Mouse (Mus musculus): ENCODE measurements at regions not wholly inside any gene's neighbourhood (a gene's known extent, or its start where the extent isn't known, plus 50 kb on each side); places are given as distances from the start of the nearest gene placed in this dataset.

DNA sequence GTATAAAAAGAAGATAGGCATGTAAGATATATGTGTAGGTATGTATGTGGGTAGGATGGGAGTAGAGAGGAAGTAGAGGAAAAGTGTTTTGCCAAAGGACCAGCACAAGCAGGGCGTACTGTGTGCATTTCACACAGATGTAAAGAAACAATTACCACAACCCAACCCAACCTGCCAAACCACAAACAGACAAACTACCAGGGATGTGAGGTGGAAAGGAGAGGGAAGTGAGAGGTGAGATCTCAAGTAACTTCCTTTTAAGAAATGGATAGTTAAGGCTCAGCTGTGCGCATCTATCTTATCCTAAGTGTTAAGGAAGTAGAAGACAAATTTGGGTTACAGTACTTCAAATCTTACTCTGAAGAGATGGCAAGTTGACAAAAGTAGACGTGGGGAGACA is 322.4 kb downstream of the Rnd3 start:
- no peak overlapping the region for H3K4me3 ChIP-seq (ENCODE audit: insufficient read depth, low read length)
- TF ChIP-seq POLR2A (IDR thresholded peaks at IDR 0.05; ENCODE audit: low read depth, low read length) (no peak), CTCF (IDR thresholded peaks at IDR 0.05; ENCODE audit: borderline replicate concordance, insufficient read depth, low read length) (no peak)
- H3K4me1 ChIP-seq (ENCODE audit: control insufficient read depth, insufficient read depth, low read length): peaks cover 12% of the 10 kb centered on the region
- no peak overlapping the region for H3K27ac ChIP-seq (ENCODE audit: insufficient read depth, low read length)

GRCm38 (mm10) chr2:50825626-50826025 is 323.3 kb downstream of the Rnd3 start:
- Histone ChIP-seq H3K27ac (ENCODE audit: insufficient read depth, low read length) (peak overlapping the region; percentile 30), H3K4me3 (ENCODE audit: insufficient read depth, low read length) (no peak overlapping the region), H3K4me1 (ENCODE audit: control insufficient read depth, insufficient read depth, low read length) (peaks cover 12% of the 10 kb centered on the region)
- no peak for TF ChIP-seq POLR2A (IDR thresholded peaks at IDR 0.05; ENCODE audit: low read depth, low read length)
- no peak for TF ChIP-seq CTCF (IDR thresholded peaks at IDR 0.05; ENCODE audit: borderline replicate concordance, insufficient read depth, low read length)

DNA sequence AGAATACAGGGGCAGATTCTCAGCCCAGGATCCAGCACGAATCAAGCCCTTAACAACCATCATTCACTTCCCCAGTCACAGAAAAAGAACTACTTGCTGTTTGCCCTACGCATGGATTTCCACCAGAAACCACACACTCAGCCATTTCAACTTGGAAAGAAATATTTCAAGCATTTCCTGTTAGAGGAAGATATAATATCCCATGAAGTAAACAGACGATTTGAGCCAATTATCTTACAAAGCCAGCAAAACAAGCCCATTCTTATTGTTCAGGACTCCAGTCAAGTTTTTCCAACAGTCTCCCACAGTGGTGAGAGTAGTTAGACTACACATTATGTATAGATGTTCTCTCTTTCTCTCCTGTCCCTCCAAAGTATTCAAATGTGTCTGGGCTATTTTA is 324.1 kb downstream of the Rnd3 start:
- no peak overlapping the region for H3K4me3 ChIP-seq (ENCODE audit: insufficient read depth, low read length)
- H3K27ac ChIP-seq (ENCODE audit: insufficient read depth, low read length): peak overlapping the region; percentile 77
- TF ChIP-seq POLR2A (IDR thresholded peaks at IDR 0.05; ENCODE audit: low read depth, low read length): no peak
- TF ChIP-seq CTCF (IDR thresholded peaks at IDR 0.05; ENCODE audit: borderline replicate concordance, insufficient read depth, low read length): no peak
- peaks cover 12% of the 10 kb centered on the region for H3K4me1 ChIP-seq (ENCODE audit: control insufficient read depth, insufficient read depth, low read length)

- Histone ChIP-seq H3K4me1 (ENCODE audit: control insufficient read depth, insufficient read depth, low read length) (peaks cover 12% of the 10 kb centered on the region), H3K27ac (ENCODE audit: insufficient read depth, low read length) (no peak overlapping the region), H3K4me3 (ENCODE audit: insufficient read depth, low read length) (no peak overlapping the region)
- TF ChIP-seq POLR2A (IDR thresholded peaks at IDR 0.05; ENCODE audit: low read depth, low read length): no peak
- TF ChIP-seq CTCF (IDR thresholded peaks at IDR 0.05; ENCODE audit: borderline replicate concordance, insufficient read depth, low read length): no peak
Observed at GRCm38 (mm10) chr2:50822738-50823137, 326.2 kb downstream of the Rnd3 start.

DNA sequence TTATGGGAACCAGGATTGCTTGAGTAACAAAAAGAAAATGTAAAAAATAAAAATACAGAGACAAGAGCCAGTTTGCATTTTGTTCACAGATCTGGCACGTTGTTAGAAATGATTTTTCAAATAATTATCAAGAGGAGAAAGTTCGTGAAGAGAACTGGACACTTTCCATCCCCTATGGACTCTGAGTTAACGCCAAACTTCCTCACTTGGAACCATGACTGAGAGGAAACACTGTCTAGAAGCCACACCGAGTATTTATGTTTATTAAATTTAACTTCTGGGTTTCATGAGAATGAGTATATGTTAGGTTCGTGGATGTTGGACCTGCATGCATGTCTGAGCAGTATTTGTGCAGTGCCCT is 329.6 kb downstream of the Rnd3 start:
- H3K4me1 ChIP-seq (ENCODE audit: control insufficient read depth, insufficient read depth, low read length): peaks cover 8% of the 10 kb centered on the region
- H3K27ac ChIP-seq (ENCODE audit: insufficient read depth, low read length): no peak overlapping the region
- no peak for TF ChIP-seq POLR2A (IDR thresholded peaks at IDR 0.05; ENCODE audit: low read depth, low read length)
- TF ChIP-seq CTCF (IDR thresholded peaks at IDR 0.05; ENCODE audit: borderline replicate concordance, insufficient read depth, low read length): no peak
- H3K4me3 ChIP-seq (ENCODE audit: insufficient read depth, low read length): no peak overlapping the region

DNA sequence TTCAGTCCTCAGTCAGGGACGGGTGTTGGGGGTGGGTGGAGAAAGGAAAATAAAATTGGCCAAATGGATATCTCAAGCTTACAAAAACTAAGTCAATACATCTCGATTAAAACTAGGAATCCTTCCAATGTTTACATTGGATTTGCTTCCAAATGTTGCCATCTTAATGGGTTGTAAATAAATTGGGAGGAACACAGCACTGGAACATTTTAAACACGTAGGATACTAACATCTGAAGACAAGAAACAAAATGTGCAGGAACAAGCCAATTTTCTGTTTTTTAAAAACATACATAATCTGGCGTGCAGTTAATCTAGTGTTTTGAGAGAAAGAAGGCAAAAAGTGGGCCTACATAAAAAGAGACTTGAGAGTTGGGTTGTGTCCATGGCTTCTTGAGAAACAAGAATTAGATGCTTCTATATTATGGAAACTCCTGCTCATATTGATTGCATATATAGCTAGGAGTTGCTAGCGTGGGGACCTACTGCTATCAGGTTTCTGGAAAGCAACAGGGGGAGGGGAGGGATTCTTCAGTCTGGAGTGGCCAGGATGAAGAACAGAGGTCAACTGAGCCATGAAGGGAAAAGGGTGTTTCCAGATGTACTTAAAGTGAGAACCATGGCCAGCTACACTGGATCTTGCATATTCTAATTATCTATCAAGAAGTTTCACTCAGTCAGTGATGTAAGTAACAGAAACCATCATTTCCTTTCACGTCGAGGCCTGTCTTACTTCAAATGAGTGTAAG is 330.2 kb downstream of the Rnd3 start:
- no peak overlapping the region for H3K27ac ChIP-seq (ENCODE audit: insufficient read depth, low read length)
- 0 out of 2 replicates have a peak, but pooled peaks cover 2% of the 10 kb centered on the region for H3K4me1 ChIP-seq (ENCODE audit: control insufficient read depth, insufficient read depth, low read length)
- TF ChIP-seq CTCF (IDR thresholded peaks at IDR 0.05; ENCODE audit: borderline replicate concordance, insufficient read depth, low read length) (no peak), POLR2A (IDR thresholded peaks at IDR 0.05; ENCODE audit: low read depth, low read length) (no peak)
- no peak overlapping the region for H3K4me3 ChIP-seq (ENCODE audit: insufficient read depth, low read length)

- Histone ChIP-seq H3K4me3 (ENCODE audit: insufficient read depth, low read length) (no peak overlapping the region), H3K4me1 (ENCODE audit: control insufficient read depth, insufficient read depth, low read length) (0 out of 2 replicates have a peak, but pooled peaks cover 2% of the 10 kb centered on the region), H3K27ac (ENCODE audit: insufficient read depth, low read length) (no peak overlapping the region)
- no peak for TF ChIP-seq POLR2A (IDR thresholded peaks at IDR 0.05; ENCODE audit: low read depth, low read length)
- TF ChIP-seq CTCF (IDR thresholded peaks at IDR 0.05; ENCODE audit: borderline replicate concordance, insufficient read depth, low read length): no peak
Observed at GRCm38 (mm10) chr2:50816364-50816763, 332.5 kb downstream of the Rnd3 start.

DNA sequence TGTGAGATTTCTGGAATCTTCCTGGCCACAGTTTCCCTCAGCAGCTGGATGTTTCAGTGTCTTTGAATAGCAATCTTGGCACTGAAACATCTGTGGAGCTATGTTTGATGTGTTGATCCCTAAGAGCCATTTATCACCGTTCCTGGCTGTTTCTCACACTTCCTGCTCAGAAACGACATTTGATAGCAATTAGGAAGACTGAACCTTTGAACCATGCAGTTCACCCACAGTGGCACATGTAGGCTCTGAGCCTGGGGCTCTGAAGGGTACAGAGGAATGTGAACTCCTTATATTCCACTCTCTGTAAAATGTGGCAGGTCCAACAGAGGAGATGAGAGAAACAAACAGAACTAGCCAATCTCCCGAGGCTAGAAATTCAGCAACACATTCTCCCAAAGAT is 333.4 kb downstream of the Rnd3 start:
- Histone ChIP-seq H3K27ac (ENCODE audit: insufficient read depth, low read length) (no peak overlapping the region), H3K4me3 (ENCODE audit: insufficient read depth, low read length) (no peak overlapping the region), H3K4me1 (ENCODE audit: control insufficient read depth, insufficient read depth, low read length) (0 out of 2 replicates have a peak, but pooled peaks cover 2% of the 10 kb centered on the region)
- TF ChIP-seq POLR2A (IDR thresholded peaks at IDR 0.05; ENCODE audit: low read depth, low read length) (no peak), CTCF (IDR thresholded peaks at IDR 0.05; ENCODE audit: borderline replicate concordance, insufficient read depth, low read length) (no peak)

DNA sequence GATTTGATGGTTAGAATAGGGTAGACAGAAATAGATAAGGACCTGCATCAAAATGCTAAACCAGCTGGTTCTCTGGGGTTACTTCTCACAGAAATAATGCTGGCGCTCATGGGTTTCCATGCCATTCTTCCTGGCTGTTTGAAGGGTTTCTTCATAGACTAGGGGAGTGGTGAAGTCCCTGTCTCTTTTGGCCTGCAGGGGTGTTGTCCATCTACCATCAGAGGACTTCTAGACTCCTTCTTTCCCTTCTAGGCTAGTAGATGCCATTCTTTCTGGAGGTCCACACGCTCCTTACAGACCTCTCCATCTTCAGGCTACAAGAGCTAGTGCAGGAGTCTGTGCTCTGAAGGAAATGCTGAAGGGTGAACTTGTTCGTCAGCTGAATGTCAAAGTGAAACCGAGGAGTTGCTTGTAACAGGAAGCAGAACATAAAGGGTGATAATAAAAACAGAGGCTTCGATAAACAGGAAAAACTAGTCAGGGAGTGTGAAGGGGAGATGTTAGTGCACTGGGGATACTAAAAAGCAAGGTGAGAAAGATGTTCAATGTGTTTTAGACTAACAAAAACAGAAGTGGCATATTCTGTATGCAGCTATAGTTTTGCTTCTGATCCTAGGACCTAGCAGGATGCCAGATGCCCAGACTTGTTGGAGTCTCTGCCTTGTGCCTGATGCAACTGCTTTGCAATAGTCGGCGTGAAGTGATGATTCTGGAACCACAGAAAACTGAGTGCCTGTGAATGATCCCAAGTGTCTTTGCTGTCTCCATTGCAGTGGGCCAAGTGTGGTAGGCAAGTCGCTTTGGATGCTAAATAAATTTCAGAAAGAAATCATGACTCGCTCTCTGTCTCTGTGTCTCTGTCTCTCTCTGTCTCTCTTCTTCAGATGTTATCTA is 335.1 kb downstream of the Rnd3 start:
- 0 out of 2 replicates have a peak, but pooled peaks cover 2% of the 10 kb centered on the region for H3K4me1 ChIP-seq (ENCODE audit: control insufficient read depth, insufficient read depth, low read length)
- H3K27ac ChIP-seq (ENCODE audit: insufficient read depth, low read length): no peak overlapping the region; the same call in 1 of the 2 replicates

GRCm38 (mm10) chr2:50812296-50812695 is 336.6 kb downstream of the Rnd3 start:
- no peak overlapping the region for H3K4me3 ChIP-seq (ENCODE audit: insufficient read depth, low read length)
- H3K27ac ChIP-seq (ENCODE audit: insufficient read depth, low read length): no peak overlapping the region
- 0 out of 2 replicates have a peak, but pooled peaks cover 2% of the 10 kb centered on the region for H3K4me1 ChIP-seq (ENCODE audit: control insufficient read depth, insufficient read depth, low read length)
- TF ChIP-seq CTCF (IDR thresholded peaks at IDR 0.05; ENCODE audit: borderline replicate concordance, insufficient read depth, low read length): no peak
- TF ChIP-seq POLR2A (IDR thresholded peaks at IDR 0.05; ENCODE audit: low read depth, low read length): no peak

More for the DNA sequence above, 335.1 kb downstream of the Rnd3 start:
- H3K4me3 ChIP-seq (ENCODE audit: insufficient read depth, low read length): no peak overlapping the region
- TF ChIP-seq POLR2A (IDR thresholded peaks at IDR 0.05; ENCODE audit: low read depth, low read length) (no peak), CTCF (IDR thresholded peaks at IDR 0.05; ENCODE audit: borderline replicate concordance, insufficient read depth, low read length) (no peak)
